Mouse (Mus musculus): ENCODE measurements around the gene D630023F18Rik.

The D630023F18Rik gene

DNA sequence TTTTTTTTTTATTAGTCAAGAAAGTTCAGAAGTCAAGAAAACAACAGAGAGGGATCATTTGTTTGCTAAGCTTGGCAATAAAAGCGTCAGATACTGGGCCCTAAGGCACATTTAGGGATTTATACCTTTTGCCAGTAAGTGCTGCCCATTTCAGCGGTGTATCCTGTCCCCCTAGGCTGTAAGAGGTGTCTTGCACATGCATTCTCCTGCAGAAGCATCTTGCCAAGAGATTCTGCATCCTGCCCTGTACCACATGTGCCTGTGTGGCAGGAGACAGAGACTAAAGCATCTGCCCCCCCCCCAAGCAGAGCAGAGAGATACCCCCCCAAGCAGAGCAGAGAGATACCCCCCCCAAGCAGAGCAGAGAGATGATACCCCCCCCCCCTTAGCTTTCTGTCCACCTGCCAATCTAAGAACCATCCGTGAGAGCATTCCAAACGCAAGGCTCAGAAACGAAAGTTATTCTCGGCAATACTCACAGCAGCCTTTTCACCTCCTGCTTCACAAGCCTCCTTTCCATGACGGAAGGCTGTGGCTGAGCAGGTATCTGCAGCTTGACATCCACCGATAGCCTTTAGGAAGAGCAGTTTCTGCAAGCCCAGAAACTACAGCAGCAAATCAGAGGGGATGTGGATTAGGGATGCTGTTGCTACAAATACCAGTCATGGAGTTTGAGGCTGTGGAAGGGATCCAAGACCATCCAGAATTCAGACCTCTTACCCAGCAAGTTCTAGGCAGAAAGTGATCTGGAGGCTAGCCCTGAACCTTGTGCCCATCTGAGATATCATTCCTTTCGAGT, at the start of gene D630023F18Rik:
D630023F18Rik (minus strand) TSS at position 641 of the 799 bp plus-strand sequence.
- DNase-seq (ENCODE audit: low spot score), result no peak

DNA sequence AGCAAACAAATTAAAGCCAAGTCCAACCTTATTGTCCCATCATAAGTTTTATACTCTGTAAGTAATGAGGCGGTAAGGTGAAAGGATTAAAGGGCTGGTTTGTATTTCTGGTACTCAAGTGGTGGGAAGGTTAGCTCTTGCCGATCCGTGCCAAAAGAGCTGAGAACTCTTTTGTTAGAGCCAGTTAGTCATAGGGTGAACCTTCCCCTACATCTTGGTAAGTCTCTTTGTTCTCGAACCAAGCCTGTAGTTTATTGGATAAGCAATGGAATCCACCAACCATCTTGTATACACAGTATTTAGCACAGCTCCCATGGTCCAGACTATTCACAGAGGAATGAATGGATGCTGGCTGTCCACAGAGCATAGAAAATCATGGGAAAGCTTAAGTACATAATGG, 48.6 kb upstream of the D630023F18Rik start:
- DNase-seq (ENCODE audit: low spot score), result no peak

DNA sequence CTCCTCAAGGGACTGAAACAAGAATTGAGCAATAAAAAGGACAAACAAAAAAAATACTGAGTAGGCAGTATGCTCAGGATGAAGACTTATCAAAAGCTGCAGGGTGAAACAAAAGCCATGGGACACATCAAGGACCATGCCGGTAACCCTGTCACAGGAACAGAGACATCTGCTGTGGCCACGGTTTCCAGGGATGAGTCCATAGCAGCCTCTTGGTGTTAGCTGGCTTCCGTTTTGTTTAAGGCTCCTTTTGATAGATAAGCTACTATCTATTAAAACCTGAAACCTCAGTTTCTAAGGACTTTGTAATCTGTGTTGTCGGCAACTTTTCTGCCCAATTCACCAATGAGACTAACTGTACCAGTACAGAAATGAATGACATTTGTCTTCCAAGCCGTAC, 46.9 kb upstream of the D630023F18Rik start:
- no peak for DNase-seq (ENCODE audit: low spot score)

DNA sequence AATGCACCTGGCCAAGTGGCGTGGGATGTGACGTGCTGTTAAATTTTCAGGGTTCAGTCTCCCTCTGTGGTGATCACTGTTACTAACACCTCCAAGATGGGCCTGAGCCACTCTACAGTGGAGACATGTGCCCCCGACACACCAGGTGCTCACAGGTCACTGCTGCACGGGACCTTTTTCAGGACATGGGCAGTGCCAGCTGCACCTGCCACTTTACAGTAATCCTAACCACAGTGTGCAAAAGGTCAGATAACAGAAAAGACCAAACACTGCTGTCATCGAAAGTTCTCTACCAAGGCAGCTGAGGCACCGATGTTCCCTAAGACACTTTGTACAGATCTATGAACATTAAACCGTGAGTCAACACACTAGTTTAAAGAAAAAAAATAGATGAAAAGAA, 46.5 kb upstream of the D630023F18Rik start:
- no peak for DNase-seq (ENCODE audit: low spot score)

DNA sequence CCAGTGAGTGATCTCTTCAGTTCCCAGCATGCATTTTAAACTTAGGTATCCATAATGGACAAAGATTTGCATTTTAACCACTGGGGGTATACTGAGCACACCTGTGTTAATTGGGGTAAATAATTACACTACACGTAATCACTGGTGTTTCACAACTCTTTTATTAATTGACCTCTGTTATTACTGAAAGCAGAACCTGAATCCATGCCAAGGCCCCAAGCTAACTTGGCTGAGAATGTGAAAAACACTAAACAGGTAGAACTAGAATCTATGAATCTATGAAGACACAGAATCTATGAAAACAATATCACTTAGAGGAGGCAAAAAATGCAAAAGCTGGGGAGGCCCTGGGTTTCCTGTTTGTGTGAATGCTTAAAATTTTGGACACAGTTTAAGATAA, 44.5 kb upstream of the D630023F18Rik start:
- no peak for DNase-seq (ENCODE audit: low spot score)

DNA sequence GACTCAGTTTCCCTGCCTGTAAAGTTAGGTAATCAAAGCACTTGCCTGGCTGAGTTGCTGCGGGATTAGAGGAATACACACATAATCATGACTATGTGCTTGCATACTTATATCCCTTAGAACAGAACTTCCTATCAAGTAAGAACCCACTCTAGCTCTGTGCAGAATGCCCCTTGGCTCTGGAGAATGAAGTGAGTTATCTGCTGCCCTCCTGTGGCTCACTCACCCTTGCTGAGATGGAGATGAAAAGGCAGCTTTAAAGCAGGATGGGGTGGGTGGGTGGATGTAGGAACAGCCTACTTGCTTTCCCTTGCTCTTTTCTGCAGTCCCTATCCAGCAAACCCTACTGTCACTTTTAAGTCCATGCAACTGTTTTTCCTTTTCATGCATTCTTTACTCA, 39.2 kb upstream of the D630023F18Rik start:
- DNase-seq (ENCODE audit: low spot score), result no peak

DNA sequence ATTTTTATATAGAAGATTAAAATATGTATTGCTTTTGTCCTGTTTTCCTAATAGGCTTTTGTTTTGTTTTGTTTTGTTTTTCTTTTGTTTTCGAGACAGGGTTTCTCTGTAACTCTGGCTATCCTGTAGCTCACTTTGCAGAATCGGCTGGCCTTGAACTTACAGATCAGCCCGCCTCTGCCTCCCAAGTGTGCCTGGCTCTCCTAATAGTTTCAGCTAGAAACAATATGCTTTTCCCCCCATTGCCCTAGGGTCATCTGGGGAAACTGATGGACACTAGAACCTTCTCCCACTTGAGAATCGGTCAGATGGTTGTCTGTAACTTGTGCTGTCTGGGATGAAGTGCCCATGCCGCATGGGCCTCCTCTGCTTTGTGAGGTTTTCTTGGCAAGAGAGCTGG, 33.1 kb upstream of the D630023F18Rik start:
- no peak for DNase-seq (ENCODE audit: low spot score)

DNA sequence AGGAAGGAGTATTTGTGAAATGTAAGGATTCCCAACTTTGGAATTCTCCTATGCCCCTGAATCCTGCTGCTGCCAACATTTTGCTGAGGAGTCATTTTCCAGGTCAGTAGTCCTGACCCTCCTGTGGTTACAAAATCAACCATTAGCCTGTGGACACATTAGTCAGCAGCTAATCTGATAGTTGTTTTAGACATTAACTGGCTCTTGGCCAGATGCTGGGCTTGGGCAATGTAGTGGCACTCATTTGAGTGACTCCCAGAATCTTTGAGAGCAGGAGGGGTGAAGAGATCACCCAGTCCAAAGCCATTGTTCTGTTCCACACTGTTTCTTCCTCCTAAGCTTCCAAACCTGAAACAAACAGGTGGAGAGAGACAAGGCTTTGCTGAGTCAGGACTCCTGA, 31.8 kb upstream of the D630023F18Rik start:
- no peak for DNase-seq (ENCODE audit: low spot score)

DNA sequence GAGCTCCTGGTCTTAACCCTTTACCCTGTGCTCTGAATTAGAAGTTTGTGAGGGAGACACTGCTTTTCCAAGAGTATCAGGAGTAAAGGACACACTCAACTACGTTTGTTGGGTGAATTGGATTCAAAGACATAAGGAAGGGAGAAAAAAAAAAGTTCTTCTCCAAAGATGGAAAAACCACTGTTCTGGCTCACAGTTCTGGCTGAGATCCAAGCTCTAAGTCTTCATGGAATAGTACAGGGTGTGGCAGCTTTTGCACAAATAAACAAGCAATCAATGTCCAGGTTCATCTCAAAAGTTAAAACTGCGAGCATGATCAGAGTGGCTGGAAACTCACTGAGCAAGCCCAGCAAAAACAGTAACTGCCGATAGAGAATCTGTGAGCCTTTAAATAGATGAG, 25.0 kb upstream of the D630023F18Rik start:
- DNase-seq (ENCODE audit: low spot score), result no peak

DNA sequence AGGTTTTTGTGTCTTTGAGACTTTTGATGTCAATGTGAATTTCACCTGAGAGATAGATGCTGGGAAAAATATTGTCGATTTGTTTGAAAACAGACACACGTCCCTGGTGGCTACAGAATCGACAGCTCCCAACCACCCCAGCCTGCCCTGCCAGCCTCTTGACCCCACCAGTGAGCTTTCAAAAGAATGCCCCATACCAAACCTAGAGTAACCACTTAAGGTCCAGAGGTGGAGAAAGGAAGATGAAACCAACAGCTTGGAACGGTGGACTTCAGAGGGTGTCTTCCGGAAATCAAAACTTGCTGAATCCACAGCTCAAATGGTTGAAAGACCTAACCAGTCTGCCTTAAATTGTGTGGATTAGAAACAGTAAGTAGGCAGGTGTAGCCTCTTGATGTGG, 24.3 kb upstream of the D630023F18Rik start:
- DNase-seq (ENCODE audit: low spot score), result no peak

DNA sequence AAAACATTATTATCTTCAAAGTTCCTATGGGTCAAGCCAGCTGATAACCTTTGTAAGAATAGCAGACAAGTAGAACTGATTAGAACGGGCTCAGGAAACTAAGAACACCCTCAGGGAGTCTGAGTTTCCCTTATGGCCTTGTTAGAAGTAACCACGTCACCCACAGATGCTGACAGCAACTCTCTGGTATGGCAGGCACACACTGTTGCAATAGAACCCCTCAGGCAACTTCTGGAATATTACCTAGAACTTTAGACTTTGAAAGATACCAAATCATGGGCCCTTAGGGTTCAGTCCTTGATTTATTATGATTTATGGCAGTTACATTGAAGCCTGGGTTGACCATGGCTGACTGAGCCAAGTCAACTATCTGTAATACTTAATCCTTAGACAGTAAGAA, 23.6 kb upstream of the D630023F18Rik start:
- DNase-seq (ENCODE audit: low spot score), result no peak

DNA sequence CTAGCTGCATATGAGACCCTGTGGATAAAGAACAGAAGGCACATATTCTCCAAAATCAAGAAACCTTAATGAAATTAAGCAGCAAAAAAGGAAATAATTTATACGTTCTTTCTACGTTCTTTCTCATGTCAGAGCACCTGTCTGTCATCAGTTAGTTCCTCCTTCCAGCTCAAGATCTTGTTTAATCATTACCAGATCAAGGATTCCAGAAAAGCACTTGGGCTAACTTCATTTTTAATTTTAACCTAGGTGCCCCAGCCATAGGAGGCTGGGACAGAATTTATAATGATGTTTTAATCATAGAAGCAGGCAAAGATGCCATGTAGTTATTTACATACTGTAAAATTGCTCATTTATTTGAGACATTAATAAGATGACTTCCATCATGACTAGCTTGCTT, 21.8 kb upstream of the D630023F18Rik start:
- no peak for DNase-seq (ENCODE audit: low spot score)

DNA sequence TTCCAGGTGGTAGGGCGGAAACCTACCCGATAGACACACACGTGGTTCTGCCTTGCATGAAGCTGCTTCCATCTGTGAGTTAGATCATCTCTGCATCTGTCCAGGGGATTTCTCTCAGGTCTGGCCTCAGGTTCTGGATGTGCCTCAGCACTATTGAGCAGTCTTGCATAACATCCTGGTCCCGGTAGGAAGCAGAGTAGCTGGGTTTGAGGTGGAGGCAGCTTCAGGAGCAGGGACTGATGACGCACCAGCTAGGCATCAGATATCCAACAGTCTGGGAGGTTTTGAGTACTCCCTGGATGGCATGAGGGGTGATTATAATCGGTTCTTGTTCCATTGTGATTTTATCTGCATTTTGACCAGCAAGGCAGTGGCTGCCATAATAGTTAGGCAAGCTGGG, 14.5 kb upstream of the D630023F18Rik start:
- no peak for DNase-seq (ENCODE audit: low spot score)

DNA sequence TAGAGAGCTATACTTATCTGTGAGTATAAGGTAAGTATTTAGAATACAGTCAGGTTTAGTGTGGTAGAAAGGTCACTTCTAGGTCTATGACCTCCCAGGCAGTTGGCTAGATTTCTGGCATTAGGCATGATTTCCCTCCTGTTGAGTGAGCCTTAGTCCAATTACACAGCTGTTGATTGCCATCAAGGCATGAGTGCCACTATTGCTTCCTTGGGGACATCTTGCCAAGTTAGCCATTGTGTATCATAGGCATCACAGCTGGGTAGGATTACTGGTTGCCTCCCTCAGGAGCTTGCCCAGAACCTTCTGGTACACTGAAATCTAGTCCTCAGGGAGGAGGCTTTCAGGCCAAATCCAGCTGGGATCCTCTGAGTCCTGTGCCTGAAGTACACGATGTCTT, 9.8 kb upstream of the D630023F18Rik start:
- DNase-seq (ENCODE audit: low spot score), result no peak

DNA sequence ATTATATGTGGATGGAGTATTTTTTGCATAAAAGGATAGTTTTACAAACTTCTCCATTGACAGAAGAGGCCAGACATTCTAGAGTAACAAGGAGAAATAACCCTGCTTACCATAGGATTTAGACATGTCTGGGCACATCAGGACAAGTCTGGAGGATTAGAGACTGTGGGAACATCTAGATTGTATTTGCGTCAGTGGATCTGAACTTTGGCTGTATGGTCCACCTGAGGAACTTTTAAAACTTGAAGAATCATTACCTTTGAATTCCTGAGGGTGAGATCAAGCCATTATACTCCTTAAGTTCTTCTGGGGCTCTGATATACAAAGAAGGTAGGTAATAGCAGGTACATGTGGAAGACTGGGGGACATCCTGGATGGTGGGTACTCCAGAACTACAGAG, 8.7 kb upstream of the D630023F18Rik start:
- no peak for DNase-seq (ENCODE audit: low spot score)

DNA sequence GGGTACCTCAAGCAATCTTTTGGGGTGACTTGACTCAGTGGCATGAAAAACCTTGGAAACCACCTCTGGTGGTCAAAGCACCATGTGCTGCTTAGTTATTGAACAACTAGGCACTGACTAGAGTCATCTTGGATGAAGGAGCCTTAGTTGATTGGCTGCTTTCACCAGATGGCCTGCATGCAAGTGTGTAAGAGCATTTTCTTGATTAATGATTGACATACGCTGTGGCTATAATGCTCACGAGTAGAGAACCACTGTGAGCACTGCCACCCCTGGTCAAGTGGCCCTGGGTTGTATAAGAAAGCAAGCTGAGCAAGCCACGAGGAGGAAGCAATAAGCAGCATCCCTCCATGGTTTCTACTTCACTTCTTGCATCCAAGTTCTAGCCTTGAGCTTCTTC, 7.2 kb upstream of the D630023F18Rik start:
- no peak for DNase-seq (ENCODE audit: low spot score)

DNA sequence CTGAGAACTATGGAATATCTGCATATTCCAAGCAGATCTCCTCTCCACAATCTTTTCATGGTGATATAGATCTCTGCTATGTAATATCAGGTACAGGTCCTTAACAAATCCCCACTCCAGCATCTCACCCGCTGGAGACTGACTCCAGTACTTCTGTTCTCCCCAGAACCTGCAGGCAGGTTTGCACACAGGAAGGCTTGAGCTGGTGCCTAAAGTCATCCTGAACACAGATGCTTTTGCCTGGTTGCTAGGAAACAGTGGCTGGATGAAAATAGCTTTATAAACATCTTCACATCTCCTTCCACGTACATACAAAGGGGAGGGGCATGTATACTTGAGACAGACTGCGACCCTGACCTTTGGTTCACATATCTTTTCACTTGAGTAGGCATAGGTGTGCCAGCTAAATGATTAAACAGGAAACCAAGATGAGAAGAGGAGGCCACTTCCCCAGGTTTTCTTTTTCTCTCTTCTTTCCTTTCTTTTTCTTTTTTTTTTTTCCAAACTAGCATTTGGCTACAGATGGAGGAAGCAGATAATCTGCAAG, 6.7 kb upstream of the D630023F18Rik start:
- DNase-seq (ENCODE audit: low spot score), result no peak

DNA sequence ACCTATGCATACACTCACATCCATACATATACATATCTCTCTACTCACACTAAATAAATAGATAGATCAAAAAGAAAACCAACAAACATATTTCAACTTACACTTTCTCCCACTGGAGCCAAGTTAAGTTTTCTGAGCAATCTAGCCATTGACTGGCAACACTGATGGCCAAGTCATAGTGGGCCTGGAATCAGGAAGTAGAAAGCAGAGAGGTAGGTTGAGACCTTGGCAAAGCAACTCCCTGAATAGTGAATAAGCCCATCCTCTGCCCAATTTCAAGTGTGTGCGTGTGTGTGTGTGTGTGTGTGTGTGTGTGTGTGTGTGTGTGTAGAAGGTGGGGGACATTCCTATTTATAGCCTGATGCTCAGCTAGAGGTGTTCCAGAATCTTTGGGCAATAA, 3.6 kb downstream of the D630023F18Rik start, which contains the start of gene Gm28845:
Gm28845 (minus strand) TSS at position 121 of the 400 bp plus-strand sequence.
- no peak for DNase-seq (ENCODE audit: low spot score)

DNA sequence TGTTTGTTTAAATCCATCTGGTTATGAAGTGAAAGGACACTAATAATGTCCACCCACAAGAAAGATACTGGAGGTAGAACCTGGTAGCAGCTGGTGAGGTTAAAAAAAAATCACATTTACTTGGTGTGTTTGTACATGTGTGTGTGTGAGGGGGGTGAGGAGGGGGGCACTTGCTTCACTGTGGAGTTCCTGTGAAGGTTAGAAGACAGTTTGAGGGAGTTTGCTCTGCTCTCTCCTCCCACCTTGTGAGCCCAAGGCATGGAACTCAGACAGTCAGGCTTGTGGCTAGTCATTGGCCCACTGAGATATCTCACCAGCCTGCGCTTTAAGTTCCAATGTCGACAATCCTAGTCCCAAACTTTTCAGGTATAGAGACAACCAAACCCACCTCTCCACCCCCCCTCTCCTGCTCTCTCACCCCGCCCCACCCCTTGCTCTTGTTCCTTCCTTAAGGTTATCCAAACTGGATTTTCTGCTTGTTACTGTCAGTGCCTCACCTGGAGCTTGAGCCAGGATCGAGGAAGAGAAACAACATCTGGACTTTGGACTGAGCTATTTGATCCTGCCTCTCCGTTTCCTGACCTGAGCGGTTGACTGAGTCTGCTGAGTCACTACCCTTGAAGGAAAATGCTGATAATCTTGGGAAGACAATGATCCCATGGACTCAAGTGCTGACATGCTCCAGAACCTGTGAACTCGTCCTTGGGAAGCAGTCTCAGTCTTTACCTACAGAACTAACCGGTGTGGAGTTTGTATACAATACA, 4.7 kb downstream of the D630023F18Rik start:
- DNase-seq (ENCODE audit: low spot score), result no peak

DNA sequence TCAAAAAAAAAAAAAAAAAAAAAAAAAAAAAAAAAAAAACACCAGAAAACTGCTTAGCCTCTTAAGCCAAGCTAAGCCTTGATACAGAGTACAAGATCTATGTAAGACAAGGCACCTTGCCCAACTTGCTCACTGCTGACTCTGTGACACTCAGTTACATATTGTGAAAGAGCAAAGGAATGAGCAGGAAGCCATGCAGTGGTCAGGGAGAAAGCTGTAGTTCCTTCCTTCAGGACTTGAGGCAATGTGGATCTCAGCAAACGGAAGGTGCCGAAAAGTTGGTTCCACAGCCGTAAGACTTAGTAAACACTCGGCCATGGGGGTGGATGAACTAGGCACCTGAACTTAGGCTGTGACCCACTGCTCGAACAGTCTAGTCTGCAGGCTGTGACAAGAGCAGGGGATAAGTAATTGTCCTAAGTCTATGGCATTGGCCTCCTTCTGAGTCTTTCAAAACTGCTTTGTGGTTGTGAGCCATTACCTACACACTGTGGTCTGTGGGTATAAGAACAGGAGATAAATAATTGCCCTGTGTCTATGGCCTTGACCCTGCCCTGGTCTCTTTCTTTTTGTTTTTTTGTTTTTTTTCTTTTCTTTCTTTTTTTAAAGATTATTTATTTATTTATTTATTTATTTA, 9.4 kb downstream of the D630023F18Rik start:
- no peak for DNase-seq (ENCODE audit: low spot score)

DNA sequence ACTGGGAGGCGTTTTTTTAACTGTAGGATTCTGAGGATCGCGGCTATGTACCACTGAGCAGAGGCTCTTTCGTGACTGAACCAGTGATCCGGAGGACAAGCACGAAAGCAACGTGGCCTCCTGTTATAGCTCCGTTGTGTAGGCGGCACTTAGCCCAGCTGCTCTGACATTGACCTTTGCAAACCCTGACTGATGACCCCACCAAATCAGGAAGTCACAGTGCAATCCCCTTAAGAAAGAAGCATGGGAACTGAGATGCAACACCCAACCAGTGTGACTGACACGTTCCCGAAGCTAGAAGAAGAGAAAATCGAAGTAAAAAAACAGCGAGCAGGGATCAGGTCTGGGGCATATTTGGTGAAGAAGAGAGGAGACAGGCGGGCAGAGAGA, 10.2 kb downstream of the D630023F18Rik start:
- no peak for DNase-seq (ENCODE audit: low spot score)

DNA sequence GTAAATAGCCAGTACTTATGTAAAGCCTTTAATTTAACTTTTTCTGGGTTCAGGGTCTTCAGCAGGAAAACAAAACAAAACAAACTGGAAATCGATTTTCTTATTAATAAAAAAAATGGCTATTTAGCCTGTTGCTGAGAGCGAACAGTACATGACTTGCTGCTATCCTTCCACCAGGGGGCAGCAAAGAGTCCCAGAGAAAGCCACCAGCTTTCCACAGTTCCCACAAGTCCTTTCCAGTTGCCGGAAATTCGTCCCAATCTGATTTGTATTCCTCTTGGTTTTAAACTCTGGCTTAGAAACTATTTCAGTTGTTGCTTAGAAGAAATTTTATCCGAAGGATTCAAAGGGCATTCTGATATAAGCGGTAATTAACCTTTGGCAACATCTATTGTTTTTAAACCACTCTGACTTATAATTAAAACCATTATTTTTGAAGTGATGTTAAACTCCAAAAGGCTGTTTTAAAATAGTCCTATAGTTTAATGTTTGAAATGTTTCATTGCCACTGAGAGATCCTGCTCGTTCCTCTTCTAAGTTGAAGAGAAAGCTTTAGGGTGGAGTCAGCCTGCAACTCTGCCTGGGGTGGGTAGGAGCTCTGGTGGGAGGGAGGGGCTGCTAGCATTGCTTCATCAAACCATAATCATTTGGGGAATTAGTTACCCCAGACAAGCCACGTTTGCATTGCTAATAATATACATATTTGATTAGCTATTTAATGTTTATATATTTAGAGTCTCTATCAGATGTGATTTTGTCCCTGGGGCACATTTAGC, 10.8 kb downstream of the D630023F18Rik start:
- no peak for DNase-seq (ENCODE audit: low spot score)
